In genomic region chr8:123813173-123813891, GRCm38 (mm10) we compare ENCODE assay signal across 9 mouse cellular contexts. TPM values are rescaled to one million over a fixed set of nuclear protein-coding genes. Genes with fewer than 3 reads are reported as not detected.
DNase-seq lines count a peak whose midpoint lies in the region; ATAC-seq lines count a peak whose summit lies in the region.
"Had no signal": no experiment of that assay in that cellular context is flagged by ENCODE, and none has a peak within 500 bp of the region (broad histone marks: within the 10 kb centered on the region; RNA-seq: fewer than 3 reads in every experiment).

No protein-coding gene starts in this region.

- peaks cover 9% of the 10 kb centered on the region for H3K36me3 ChIP-seq in heart, embryonic 12.5 days
- H3K36me3 ChIP-seq in neural tube, embryonic 14.5 days (ENCODE audit: control insufficient read depth, insufficient read depth, low read length): no peaks in the 10 kb centered on the region

- WGBS in heart, embryonic 12.5 days: 75% methylated on average over 16 of the region's 16 CpGs
- whole genome bisulfite sequencing in neural tube, embryonic 14.5 days: 73% methylated on average over 16 of the region's 16 CpGs

- no peak; the same call in 1 of the 2 replicates for ATAC-seq in heart, embryonic 12.5 days (ENCODE audit: insufficient number of reproducible peaks, low FRiP score)
- ATAC-seq in neural tube, embryonic 14.5 days (ENCODE audit: low read depth): no peak

- peaks cover 34% of the 10 kb centered on the region for H3K4me1 ChIP-seq in heart, embryonic 12.5 days (replicated peaks)
- no peaks in the 10 kb centered on the region for H3K4me1 ChIP-seq in neural tube, embryonic 14.5 days (ENCODE audit: control insufficient read depth, insufficient read depth, low read length)

- H3K9me3 ChIP-seq in heart, embryonic 12.5 days (replicated peaks): no peaks in the 10 kb centered on the region
- no peaks in the 10 kb centered on the region for H3K9me3 ChIP-seq in neural tube, embryonic 14.5 days (ENCODE audit: control insufficient read depth, low read length)

- no peak overlapping the region for H3K4me3 ChIP-seq in heart, embryonic 12.5 days
- no peak overlapping the region for H3K4me3 ChIP-seq in neural tube, embryonic 14.5 days (ENCODE audit: low read depth, low read length)

- H3K27me3 ChIP-seq in heart, embryonic 12.5 days (replicated peaks): no peaks in the 10 kb centered on the region
- no peaks in the 10 kb centered on the region for H3K27me3 ChIP-seq in neural tube, embryonic 14.5 days (ENCODE audit: control insufficient read depth, insufficient read depth, low read length)

- no peak overlapping the region for H3K4me2 ChIP-seq in heart, embryonic 12.5 days
- no peak overlapping the region for H3K4me2 ChIP-seq in neural tube, embryonic 14.5 days (ENCODE audit: low read depth, low read length)

- 0 out of 2 replicates have a peak overlapping the region, but pooled peaks have one; percentile 23 for H3K9ac ChIP-seq in heart, embryonic 12.5 days
- H3K9ac ChIP-seq in neural tube, embryonic 14.5 days (replicated peaks; ENCODE audit: low read depth, low read length): 0 out of 2 replicates have a peak overlapping the region, but pooled peaks have one; percentile 1

- H3K27ac ChIP-seq in heart, embryonic 12.5 days (ENCODE audit: poor library complexity, severe bottlenecking): no peak overlapping the region
- no peak overlapping the region for H3K27ac ChIP-seq in neural tube, embryonic 14.5 days (ENCODE audit: low read depth, low read length)

- DNase-seq in heart, adult 18-20 months: no peak
- peak; percentile 94 for DNase-seq in cerebellum, adult 9-11 months
- peak; percentile 50 to 58 for DNase-seq in kidney, adult 8-10 months
- DNase-seq in right cerebral cortex, postnatal 25 days: no peak
- no peak for DNase-seq in frontal cortex, postnatal 10 days (ENCODE audit: low spot score in 2 of 2)
- DNase-seq in embryo, embryonic 11 days: no peak
- DNase-seq: lung, postnatal 36 days had no signal

RNA-seq across cellular contexts. Expression of gene Rab4a, which starts 7.5 kb away (rescaled TPM):
- 42.3 and 47.2 TPM in 2 replicates for polyA plus RNA-seq in heart, embryonic 12.5 days (2016; fragmentation: Nextera tagmentation; extraction: Ambion mirVana)
- 1 to 10 TPM; 8.6 to 8.9 TPM for total RNA-seq in heart, adult 18-20 months (2021)
- 85.4 and 91.8 TPM in 2 replicates for polyA plus RNA-seq in neural tube, embryonic 14.5 days (2014; fragmentation: Nextera tagmentation; extraction: Ambion mirVana)

RNA-seq across cellular contexts. Expression of gene Ccsap, which starts 46.7 kb away (rescaled TPM):
- 3.3 and 4.1 TPM in 2 replicates for polyA plus RNA-seq in heart, embryonic 12.5 days (2016; fragmentation: Nextera tagmentation; extraction: Ambion mirVana)
- total RNA-seq in heart, adult 18-20 months (2021): under 1 TPM; 0.57 to 0.93 TPM
- polyA plus RNA-seq in neural tube, embryonic 14.5 days (2014; fragmentation: Nextera tagmentation; extraction: Ambion mirVana): 4.3 and 5.4 TPM in 2 replicates

Comparison
In these comparisons a context has a peak if more than half of its experiments do, and no peak if none do; other contexts are left out.
1. DNase-seq: peak in cerebellum, adult 9-11 months (single experiment) and kidney, adult 8-10 months (2 of 2); none in heart, adult 18-20 months (0 of 2), right cerebral cortex, postnatal 25 days (single experiment), frontal cortex, postnatal 10 days (0 of 2) and embryo, embryonic 11 days (single experiment).